10 mouse cellular contexts compared by ENCODE assay signal in genomic region chr2:125252275-125252674, GRCm38 (mm10). TPM values are rescaled to one million over a fixed set of nuclear protein-coding genes. Genes with fewer than 3 reads are reported as not detected.
DNase-seq lines count a peak whose midpoint lies in the region; ATAC-seq and TF ChIP-seq lines count a peak whose summit lies in the region.
"Had no signal": no experiment of that assay in that cellular context is flagged by ENCODE, and none has a peak within 500 bp of the region (broad histone marks: within the 10 kb centered on the region; RNA-seq: fewer than 3 reads in every experiment).

No protein-coding gene starts in this region.

- peak; percentile 48 for ATAC-seq in megakaryocyte-erythroid progenitor cell, adult 5-6 weeks (replicated peaks; ENCODE audit: low FRiP score, low TSS enrichment, poor library complexity, severe bottlenecking)
- ATAC-seq in erythroid progenitor cell, adult 5-6 weeks (replicated peaks; ENCODE audit: low FRiP score, poor library complexity, severe bottlenecking): no peak

- no peak overlapping the region for H3K4me3 ChIP-seq in cortical plate, adult 2 months (ENCODE audit: insufficient read depth, low read length)
- H3K4me3 ChIP-seq: hindbrain, embryonic 15.5 days; neural tube, embryonic 12.5 days had no signal

- peak; percentile 74 for TF ChIP-seq CTCF in cortical plate, adult 2 months (IDR thresholded peaks at IDR 0.05; ENCODE audit: extremely low read depth, insufficient read depth, low read length)

- no peak for TF ChIP-seq POLR2A in cortical plate, adult 2 months (IDR thresholded peaks at IDR 0.05; ENCODE audit: extremely low read depth, insufficient read depth, low read length)

- no peaks in the 10 kb centered on the region; the same call in 1 of the 2 replicates for H3K4me1 ChIP-seq in cortical plate, adult 2 months (ENCODE audit: control insufficient read depth, insufficient read depth, low read length)

- DNase-seq in heart, adult 11 months: peak; percentile 64
- DNase-seq in heart, adult 8-10 months (ENCODE audit: low spot score): no peak
- peak; percentile 49 for DNase-seq in urinary bladder, postnatal 14 days (ENCODE audit: low spot score)
- no peak for DNase-seq in urinary bladder, adult 18-20 months (ENCODE audit: low spot score in 2 of 2)
- peak; percentile 48 to 73 for DNase-seq in kidney, postnatal 25 days

- H3K27ac ChIP-seq in cortical plate, adult 2 months (ENCODE audit: insufficient read depth, low read length): no peak overlapping the region
- H3K27ac ChIP-seq: hindbrain, embryonic 15.5 days; neural tube, embryonic 12.5 days had no signal

RNA-seq across cellular contexts. Expression of gene Dut, which starts 5.3 kb away (rescaled TPM):
- 10 to 100 TPM; 29.6 to 32.2 (median 30.4) TPM for total RNA-seq in heart, adult 8-10 months (2022)
- polyA plus RNA-seq in cortical plate, adult 2 months (2012; rRNA removed): 32.4 and 34.6 TPM in 2 replicates
- 495 and 588 TPM in 2 replicates for total RNA-seq in megakaryocyte-erythroid progenitor cell, adult 5-6 weeks (2014; fragmentation: Nextera tagmentation)
- total RNA-seq in megakaryocyte-erythroid progenitor cell, adult 5-6 weeks (2017): 309 and 443 TPM in 2 replicates
- total RNA-seq in erythroid progenitor cell, adult 5-6 weeks (2015; ENCODE audit: low replicate concordance): 69.6 and 79.3 TPM in 2 replicates
- 80.2 and 93.8 TPM in 2 replicates for total RNA-seq in erythroid progenitor cell, adult 5-6 weeks (2017; ENCODE audit: low replicate concordance)

Comparison
In these comparisons a context has a peak if more than half of its experiments do, and no peak if none do; other contexts are left out.
1. DNase-seq: peak in heart, adult 11 months (single experiment), urinary bladder, postnatal 14 days (single experiment) and kidney, postnatal 25 days (2 of 2); none in heart, adult 8-10 months (single experiment) and urinary bladder, adult 18-20 months (0 of 2).